Mouse (Mus musculus) cortical plate, adult 2 months (tissue): ENCODE data around the gene Fras1.

Source experiments
- CTCF ChIP-seq: fragments of 200-500 bp; IDR thresholded peaks from 2 replicates; pipeline ENCODE4 v1.5.1; 2011; ENCODE audit warnings: mild to moderate bottlenecking, control low read depth, low read length; ENCODE audit not compliant: insufficient read depth; ENCODE audit errors: extremely low read depth
- POLR2A ChIP-seq: fragments of 200-500 bp; IDR thresholded peaks from 2 replicates; pipeline ENCODE4 v1.6.1; 2011; ENCODE audit warnings: mild to moderate bottlenecking, low read length, control low read depth; ENCODE audit not compliant: insufficient read depth; ENCODE audit errors: extremely low read depth

DNA sequence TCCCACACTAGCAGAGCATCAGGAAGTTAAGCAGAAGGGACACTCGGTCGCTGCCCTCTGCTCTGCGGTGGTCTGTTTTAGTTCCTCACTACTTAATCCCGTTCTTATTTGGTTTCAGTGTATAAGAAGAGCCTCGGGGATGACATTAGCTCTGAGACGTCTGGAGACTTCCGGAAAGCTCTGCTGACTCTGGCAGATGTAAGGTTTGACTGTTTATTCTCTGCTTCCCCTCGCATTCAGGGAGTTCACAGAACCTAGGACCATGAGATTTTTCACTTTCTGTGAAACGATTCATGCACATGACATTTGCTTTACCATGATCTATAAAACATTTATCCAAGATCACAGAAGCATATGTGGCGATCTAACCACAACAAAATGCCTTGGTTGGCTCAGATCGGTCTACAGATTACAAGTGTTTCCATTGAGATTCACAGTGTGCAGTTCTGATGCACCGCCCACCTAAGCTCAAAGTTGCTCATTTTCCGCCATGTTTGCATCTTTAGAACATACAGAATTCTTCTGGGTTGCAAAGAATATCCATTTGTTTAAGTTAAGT lies 451.1 kb downstream of the Fras1 start:
- TF ChIP-seq CTCF (no peak), POLR2A (no peak)
